Mouse (Mus musculus) thymus, adult 2 months (tissue): Measurements from ENCODE around the gene Fam219b. TPM values are rescaled to one million over a fixed set of nuclear protein-coding genes. Genes with fewer than 3 reads are reported as not detected.

ENCODE experiments used
- DNase-seq: peaks from one replicate; pipeline ENCODE4 v3.0.0; 2021
- H3K27ac ChIP-seq: fragments of 200-500 bp; 2 replicates; pipeline ENCODE4 v1.5.1; 2012; ENCODE audit warnings: low read length, control low read depth; ENCODE audit not compliant: control insufficient read depth, insufficient read depth
- H3K27me3 ChIP-seq: fragments of 200-500 bp; 2 replicates; pipeline ENCODE4 v1.6.1; 2012; ENCODE audit warnings: mild to moderate bottlenecking, low read length, moderate library complexity, mixed read lengths; ENCODE audit not compliant: control insufficient read depth, insufficient read depth
- H3K36me3 ChIP-seq: fragments of 200-500 bp; 2 replicates; pipeline ENCODE4 v1.6.1; 2012; ENCODE audit warnings: mild to moderate bottlenecking, low read length, moderate library complexity; ENCODE audit not compliant: control insufficient read depth, insufficient read depth
- H3K4me1 ChIP-seq: fragments of 200-500 bp; replicated peaks from 2 replicates; pipeline ENCODE4 v1.6.1; 2012; ENCODE audit warnings: low read length; ENCODE audit not compliant: control insufficient read depth, insufficient read depth
- H3K4me3 ChIP-seq: fragments of 200-500 bp; 2 replicates; pipeline ENCODE4 v1.5.1; 2012; ENCODE audit warnings: mild to moderate bottlenecking, low read length, control low read depth, moderate library complexity; ENCODE audit not compliant: control insufficient read depth, insufficient read depth
- CTCF ChIP-seq: fragments of 200-500 bp; IDR thresholded peaks from 2 replicates; pipeline ENCODE4 v1.5.1; 2012; ENCODE audit warnings: mild to moderate bottlenecking, control low read depth, low read length, moderate library complexity, borderline replicate concordance; ENCODE audit not compliant: control insufficient read depth, poor library complexity, insufficient read depth; ENCODE audit errors: extremely low read depth
- POLR2A ChIP-seq: fragments of 200-500 bp; IDR thresholded peaks from 2 replicates; pipeline ENCODE4 v1.6.1; 2012; ENCODE audit warnings: mild to moderate bottlenecking, low read length, control low read depth, moderate library complexity; ENCODE audit not compliant: control insufficient read depth, poor library complexity, insufficient read depth; ENCODE audit errors: extremely low read depth
- WGBS: fragments of 180-500 bp; shearing (Covaris S2); methylation state at CpG from one replicate; pipeline ENCODE4 v1.1.7; 2018; 5-methylcytosine and 5-hydroxymethylcytosine counted together
- polyA plus RNA-seq: library from polyadenylated mRNA; depleted of rRNA; stranded (reverse); fragments of >200 nt; gene quantifications from 2 replicates; pipeline ENCODE4 v1.2.3, GENCODE M21; 2012

Gene Fam219b
- polyA plus RNA-seq, 1 experiment, result 10.4 TPM

DNA sequence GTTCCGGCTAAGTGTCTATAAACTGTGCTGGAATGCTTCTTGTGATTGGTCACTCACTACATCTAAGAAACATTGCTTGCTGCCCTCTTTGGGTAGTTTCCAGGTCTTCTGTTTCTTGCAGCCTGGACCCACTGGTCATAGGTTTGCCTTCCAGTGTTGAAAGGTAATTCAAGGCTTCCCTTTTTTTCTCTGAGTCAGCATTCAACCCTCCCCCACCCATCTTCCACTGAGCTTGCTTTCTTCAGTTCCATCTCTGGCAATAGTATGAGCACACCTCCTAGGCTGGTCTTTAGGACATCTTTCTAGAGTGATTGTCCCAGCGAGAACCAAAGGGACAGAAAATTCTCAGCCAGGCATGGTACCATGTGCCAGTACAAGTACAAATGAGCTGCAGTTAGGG lies 2.2 kb downstream of the Fam219b start:
- 93% methylated on average over 2 of the region's 2 CpGs for WGBS
- no peak for TF ChIP-seq CTCF
- no peak for TF ChIP-seq POLR2A
- Histone ChIP-seq H3K4me3 (no peak overlapping the region), H3K27me3 (no peaks in the 10 kb centered on the region), H3K27ac (no peak overlapping the region), H3K4me1 (peaks cover 10% of the 10 kb centered on the region), H3K36me3 (peaks cover 10% of the 10 kb centered on the region)
- DNase-seq, result no peak

DNA sequence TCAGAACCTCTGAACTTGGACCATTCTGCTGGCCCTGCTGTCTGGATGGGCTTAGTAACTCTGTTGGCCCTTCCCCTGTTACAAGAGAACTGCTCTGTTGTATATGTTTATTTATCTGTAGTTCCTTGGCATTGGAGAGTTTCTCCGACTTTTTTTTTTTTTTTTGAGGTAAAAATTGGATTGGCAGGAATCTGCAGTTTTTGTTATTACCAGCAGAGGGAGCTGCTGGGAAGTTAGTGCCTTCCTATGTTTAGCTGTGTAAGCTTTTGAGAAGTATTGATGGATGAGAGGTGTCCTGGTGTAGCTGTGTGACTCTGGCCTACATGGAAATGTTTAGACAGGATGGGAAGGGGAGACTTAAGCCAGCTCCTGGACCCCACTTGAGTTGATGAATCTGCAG lies 4.0 kb downstream of the Fam219b start:
- H3K4me3 ChIP-seq, result no peak overlapping the region
- peaks cover 16% of the 10 kb centered on the region for H3K36me3 ChIP-seq
- H3K4me1 ChIP-seq, result peaks cover 10% of the 10 kb centered on the region
- no peak overlapping the region for H3K27ac ChIP-seq
- TF ChIP-seq POLR2A, result no peak
- TF ChIP-seq CTCF, result no peak
- no peaks in the 10 kb centered on the region for H3K27me3 ChIP-seq
- peak; percentile 38 for DNase-seq
- WGBS, result 11% methylated on average over 1 of the region's 1 CpGs

DNA sequence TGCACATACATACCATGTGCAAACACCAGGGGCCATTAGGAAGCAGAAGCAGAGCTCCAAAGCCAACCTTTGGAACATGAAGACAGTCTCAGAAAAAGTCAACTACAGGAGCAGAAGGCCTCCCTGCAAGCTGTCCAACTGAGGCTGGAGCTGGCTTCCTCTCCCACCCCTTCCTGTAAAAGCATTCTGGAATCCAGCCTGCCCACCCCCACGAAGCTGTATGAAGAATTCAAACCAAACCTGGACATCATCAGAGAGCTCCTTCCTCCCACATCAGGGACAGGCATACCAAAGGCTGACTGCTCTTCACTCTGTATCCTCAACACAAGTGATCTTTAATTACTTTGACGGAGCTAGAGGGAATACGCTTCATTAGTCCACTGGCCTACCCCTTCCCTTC lies 6.6 kb downstream of the Fam219b start:
- Histone ChIP-seq H3K4me3 (no peak overlapping the region), H3K27ac (no peak overlapping the region), H3K36me3 (peaks cover 16% of the 10 kb centered on the region), H3K4me1 (no peaks in the 10 kb centered on the region), H3K27me3 (no peaks in the 10 kb centered on the region)
- 90% methylated on average over 3 of the region's 3 CpGs for WGBS
- TF ChIP-seq POLR2A (no peak), CTCF (no peak)
- DNase-seq, result no peak

DNA sequence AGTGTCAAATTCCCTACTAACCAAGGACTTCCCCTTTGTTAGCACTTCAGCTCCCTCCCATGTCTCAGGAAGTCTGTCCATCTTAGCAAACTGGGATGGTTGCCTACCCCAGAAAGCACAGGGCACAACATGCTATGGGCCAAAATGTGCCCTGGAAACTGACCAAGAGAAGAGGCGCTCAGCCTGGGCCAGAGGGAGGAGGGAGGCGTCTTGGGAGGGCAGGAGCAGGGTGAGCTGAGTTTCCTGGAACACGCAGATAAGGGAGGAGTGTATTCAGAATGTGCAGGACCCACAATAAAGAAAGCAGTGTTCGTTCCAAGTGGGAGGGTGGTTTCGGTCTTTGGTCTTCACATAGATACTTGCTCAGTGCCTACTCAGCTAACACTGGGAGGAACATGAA lies 10.0 kb downstream of the Fam219b start:
- no peak overlapping the region for H3K27ac ChIP-seq
- 86% methylated on average over 5 of the region's 5 CpGs for WGBS
- H3K27me3 ChIP-seq, result no peaks in the 10 kb centered on the region
- TF ChIP-seq POLR2A (no peak), CTCF (no peak)
- no peak overlapping the region for H3K4me3 ChIP-seq
- peaks cover 14% of the 10 kb centered on the region for H3K36me3 ChIP-seq
- no peak for DNase-seq
- peaks cover 4% of the 10 kb centered on the region for H3K4me1 ChIP-seq

DNA sequence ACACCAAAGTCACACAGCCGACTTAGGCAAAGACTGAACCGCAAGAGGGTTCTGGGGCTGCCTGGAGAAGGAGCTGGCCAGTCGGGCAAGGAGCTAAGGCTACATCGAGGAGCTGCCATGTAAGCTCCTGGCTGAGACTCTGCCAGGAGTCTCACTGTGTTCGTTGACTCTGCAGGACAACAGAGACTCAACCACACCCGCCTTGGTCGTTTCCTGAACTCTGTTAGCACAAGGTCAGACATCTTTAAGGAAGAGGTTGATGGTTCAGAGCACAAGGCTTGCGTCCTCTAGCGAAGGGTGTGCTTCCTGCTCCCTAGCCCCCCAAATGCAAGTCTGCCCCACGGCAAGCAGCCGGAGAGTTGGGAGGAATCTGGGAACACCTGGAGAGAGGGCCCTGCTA lies 10.5 kb downstream of the Fam219b start:
- peaks cover 9% of the 10 kb centered on the region for H3K36me3 ChIP-seq
- no peaks in the 10 kb centered on the region for H3K27me3 ChIP-seq
- DNase-seq, result no peak
- no peak overlapping the region for H3K4me3 ChIP-seq
- H3K27ac ChIP-seq, result no peak overlapping the region
- 95% methylated on average over 11 of the region's 11 CpGs for WGBS
- H3K4me1 ChIP-seq, result peaks cover 4% of the 10 kb centered on the region
- TF ChIP-seq POLR2A, result no peak

DNA sequence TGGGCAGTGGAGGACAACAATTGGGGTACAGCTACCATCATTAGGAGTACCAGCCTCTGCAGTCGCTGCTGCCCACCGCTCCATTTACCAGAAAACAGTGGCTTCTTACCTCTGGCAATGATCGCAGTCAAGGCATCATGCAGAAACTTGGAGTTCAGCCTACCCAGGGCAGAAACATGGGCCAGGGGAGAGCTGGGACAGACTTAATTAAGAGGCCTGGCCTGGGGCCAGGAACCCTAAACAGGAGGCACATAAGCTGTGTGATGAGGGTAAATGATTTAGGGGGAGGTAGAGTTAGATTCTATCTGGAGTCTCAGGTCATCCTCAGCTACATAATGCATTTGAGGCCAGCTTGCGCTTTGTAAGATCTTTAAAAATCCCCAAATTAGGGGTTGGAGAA lies 11.9 kb downstream of the Fam219b start:
- over 99% methylated on average over 4 of the region's 4 CpGs for WGBS

DNA sequence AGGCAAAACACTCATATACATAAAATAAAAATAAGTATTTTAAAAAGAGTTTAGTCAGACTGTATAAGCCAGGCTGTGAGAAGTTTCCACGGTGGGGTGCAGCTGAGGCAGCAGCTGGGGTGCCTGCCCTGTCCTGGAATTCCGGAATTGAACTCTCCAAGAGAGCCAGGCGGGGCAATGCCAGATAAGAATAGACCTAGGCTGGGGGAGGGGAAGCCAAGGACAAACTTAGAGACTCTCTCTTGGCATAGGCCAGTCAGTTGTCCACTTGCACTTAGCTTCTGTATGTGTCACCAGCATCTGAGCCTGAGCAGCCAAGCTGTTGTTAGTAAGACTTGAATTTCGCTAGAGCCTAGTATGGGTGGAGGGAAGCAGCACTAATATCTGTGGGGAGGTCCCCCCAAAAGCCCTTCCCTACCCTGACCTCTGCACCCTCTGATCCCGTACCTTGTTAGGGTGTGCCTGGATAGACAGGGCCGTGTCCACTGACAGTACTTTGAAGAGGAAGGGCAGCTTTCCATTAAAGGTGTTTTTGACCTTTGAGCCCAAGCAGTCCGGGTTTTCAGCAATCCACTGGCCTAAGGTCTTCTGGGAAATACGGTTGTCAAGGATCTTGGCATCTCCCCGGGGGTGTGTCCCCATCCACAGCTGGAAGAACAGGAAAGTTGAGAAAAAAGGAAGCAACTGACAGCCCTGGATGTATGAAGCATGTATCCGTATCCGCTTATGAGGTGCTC lies 13.0 kb downstream of the Fam219b start:
- H3K4me1 ChIP-seq, result peaks cover 4% of the 10 kb centered on the region
- H3K4me3 ChIP-seq, result no peak overlapping the region
- H3K27me3 ChIP-seq, result no peaks in the 10 kb centered on the region
- H3K27ac ChIP-seq, result no peak overlapping the region
- H3K36me3 ChIP-seq, result no peaks in the 10 kb centered on the region
- no peak for DNase-seq
- no peak for TF ChIP-seq CTCF
- WGBS, result 96% methylated on average over 11 of the region's 11 CpGs

More for the DNA sequence above, 11.9 kb downstream of the Fam219b start:
- Histone ChIP-seq H3K27me3 (no peaks in the 10 kb centered on the region), H3K27ac (no peak overlapping the region), H3K4me1 (peaks cover 4% of the 10 kb centered on the region), H3K4me3 (no peak overlapping the region), H3K36me3 (peaks cover 9% of the 10 kb centered on the region)
- DNase-seq, result no peak
- TF ChIP-seq CTCF, result no peak
- no peak for TF ChIP-seq POLR2A
